Mouse (Mus musculus) NIH3T3 (cell line): ENCODE data around the gene Higd1b.

Experiments
- DNase-seq: peaks from one replicate; pipeline ENCODE4 v3.0.0-alpha.2; 2012; ENCODE audit warnings: low read depth

Higd1b gene

GRCm38 (mm10) chr11:102835549-102835948, at the start of gene Higd1b:
Gene Higd1b, plus strand, starts transcription at chr11:102835849.
- DNase-seq, result no peak

GRCm38 (mm10) chr11:102787688-102788177, 47.9 kb upstream of the Higd1b start:
- no peak for DNase-seq

GRCm38 (mm10) chr11:102791682-102792445, 43.8 kb upstream of the Higd1b start:
- no peak for DNase-seq

GRCm38 (mm10) chr11:102794157-102794556, 41.5 kb upstream of the Higd1b start:
- no peak for DNase-seq

- DNase-seq, result no peak
These were observed 32.2 kb upstream of the Higd1b start for GRCm38 (mm10) chr11:102803453-102803852.

- DNase-seq, result no peak
These were observed 27.4 kb upstream of the Higd1b start for GRCm38 (mm10) chr11:102808246-102808645.

DNA sequence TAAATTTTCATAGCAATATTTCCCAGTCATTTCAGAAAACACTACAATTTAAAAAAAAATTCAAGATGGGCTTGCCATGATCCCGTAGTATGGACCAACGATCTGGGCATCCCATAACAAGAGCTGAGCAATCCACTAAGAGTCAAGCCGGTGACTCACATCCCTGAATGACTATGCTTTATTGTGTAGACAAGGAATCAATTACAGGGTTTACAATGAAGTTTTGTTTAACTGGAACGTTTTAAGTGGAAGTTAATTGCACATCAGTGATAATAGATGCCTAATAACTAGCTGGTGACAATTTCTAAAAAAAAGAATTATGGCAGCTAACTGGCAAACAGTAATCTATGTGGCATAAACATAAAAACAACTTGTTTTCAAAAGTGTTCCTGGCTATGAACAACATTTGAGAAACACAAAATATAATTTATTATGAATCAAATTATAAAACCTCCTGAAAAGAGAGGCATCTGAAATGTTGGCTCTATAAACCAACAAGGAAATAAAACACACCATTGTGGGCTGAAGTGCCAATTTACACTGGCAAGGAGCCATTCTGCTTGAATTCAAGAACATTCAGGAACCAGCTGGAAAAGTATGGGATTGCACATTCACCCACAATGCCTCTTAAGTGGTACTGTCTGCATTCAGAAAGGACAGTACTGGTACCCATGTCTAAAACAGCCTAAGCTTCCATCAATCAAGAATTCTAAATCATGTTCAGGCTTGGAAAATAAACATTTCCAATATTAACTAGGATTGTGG, 24.7 kb upstream of the Higd1b start:
- peak; percentile 75 for DNase-seq

DNA sequence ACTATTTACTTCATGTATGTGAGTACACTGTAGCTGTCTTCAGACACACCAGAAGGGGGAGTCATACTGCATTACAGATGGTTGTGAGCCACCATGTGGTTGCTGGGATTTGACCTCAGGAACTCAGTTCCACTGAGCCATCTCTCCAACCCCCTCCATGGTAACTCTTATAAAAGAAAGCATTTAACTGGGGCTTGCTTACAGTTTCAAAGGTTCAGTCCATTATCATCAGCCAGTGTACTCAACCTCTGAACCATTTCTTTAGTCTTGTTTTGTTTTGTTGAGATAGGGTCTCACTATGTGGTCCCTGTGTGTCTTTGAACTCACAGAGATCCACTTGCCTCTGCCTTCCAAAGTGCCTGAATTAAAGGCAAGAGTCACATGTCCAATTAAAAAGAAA, 20.8 kb upstream of the Higd1b start:
- DNase-seq, result no peak

DNA sequence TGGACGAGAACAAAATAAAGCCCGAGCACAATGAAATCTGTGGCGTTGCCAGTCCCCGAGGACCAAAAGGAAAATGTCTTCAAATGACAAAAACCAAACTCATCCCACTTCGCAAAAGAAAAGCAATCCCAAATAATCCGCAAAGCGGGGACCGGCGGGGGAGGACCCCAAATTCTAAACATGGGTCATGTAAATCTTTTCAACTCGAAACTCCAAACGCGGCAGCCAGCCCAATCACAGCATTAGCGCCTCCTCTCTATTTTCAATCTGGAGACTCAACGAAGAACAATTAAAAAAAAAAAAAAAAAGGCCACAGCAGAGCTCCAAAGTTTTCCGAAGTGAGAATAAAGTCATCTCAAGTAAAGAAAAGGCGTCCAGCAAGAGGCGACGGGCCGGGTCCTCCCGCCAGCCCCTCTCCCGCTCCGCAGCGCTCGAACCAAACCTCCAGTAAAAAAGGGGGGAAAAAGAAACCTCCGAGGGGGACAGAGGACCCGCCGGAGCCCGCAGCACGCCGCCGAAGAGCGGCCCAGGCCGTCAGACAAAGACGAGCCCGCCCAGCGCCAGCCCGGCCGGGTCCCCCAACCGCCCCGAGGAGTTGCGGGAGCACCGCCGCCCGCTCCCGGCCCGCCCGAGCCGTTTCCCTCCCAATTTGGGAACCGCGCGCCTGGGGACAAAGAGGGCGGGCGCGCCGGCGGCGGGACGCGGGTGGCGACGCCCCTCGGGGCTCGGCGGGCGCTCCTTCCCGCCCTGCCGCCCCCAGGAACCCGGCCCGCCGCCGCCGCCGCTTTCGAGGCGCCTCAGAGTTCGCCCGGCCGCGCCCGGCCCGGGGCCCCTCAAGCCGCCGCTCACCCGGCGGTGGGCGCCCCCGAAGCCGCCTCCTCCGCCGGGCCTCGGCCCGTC, 17.3 kb upstream of the Higd1b start:
- DNase-seq, result peak; percentile 60

GRCm38 (mm10) chr11:102819021-102819782, 16.4 kb upstream of the Higd1b start, which contains the start of gene Gjc1:
Gene Gjc1, minus strand, starts transcription at chr11:102819700.
- peak; percentile 86 for DNase-seq

GRCm38 (mm10) chr11:102819783-102820385, 15.8 kb upstream of the Higd1b start:
- DNase-seq, result no peak

- no peak for DNase-seq
These were observed 15.2 kb upstream of the Higd1b start for GRCm38 (mm10) chr11:102820432-102820831.

DNA sequence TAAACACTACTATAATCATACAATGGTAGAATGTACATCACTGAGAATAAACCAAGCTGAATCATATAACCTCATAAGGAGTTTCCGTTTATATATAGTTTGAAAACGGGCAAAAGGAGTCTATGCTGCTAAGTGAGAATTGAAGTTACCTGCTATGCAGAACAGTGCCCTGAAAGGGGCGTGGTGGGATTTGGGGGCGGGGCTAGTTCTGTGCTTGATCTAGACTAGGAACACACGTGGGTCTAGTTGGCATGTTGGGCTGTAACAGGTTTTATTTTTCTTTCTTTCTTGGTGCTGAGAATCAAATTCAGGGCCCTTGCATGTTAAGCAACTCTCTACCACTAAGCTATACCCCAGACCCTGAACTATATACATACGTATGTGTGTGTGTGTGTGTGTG, 14.4 kb upstream of the Higd1b start:
- no peak for DNase-seq

GRCm38 (mm10) chr11:102826476-102826875, 9.2 kb upstream of the Higd1b start:
- DNase-seq, result no peak

- no peak for DNase-seq
These were observed 8.6 kb upstream of the Higd1b start for GRCm38 (mm10) chr11:102827097-102827496.

DNA sequence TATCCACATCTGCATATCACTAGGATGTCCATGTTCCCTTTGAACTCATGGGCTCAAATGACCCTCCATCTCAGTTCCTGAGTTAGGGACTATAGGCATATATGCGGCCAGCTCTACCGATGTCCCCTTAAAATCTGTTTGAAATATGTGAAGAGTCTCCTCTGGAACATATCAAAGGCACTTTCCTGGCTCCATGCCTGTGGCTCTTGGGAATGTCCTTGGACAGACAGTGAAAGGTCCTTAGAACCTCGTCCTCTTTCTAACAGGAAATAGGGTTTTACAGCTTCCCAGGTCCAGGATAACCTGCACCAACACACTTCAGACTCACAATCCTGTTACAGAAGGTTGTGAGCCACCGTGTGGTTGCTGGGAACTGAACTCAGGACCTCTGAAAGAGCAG, 5.4 kb upstream of the Higd1b start:
- DNase-seq, result no peak

DNA sequence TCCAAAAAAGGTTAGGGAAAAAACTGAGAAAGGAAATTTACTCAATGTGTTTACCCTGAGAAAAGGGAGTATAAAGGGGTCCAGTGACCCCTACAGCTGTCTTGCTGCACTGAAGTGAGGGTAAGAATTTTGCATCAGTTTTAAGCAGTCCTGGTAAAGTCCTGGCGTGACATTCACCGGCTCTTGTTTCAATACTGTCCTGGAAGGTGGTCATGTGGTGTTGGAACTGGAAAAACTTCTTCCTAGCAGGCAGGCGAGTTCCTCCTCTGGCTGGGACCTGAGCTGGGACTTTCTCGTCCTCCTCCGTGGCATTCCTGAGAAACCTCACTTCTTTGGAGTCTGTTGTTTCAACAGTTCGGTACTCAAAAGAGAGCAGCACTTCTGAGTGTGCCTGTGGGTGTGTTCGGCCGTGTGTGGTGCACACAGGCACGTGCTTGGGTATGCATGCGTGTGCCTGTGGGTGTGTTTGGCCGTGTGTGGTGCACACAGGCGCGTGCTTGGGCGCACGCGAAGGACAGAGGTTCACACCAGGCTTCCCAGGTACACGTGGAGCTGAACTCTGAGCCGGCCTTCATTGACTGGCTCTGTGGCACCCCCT, 2.9 kb upstream of the Higd1b start:
- no peak for DNase-seq

DNA sequence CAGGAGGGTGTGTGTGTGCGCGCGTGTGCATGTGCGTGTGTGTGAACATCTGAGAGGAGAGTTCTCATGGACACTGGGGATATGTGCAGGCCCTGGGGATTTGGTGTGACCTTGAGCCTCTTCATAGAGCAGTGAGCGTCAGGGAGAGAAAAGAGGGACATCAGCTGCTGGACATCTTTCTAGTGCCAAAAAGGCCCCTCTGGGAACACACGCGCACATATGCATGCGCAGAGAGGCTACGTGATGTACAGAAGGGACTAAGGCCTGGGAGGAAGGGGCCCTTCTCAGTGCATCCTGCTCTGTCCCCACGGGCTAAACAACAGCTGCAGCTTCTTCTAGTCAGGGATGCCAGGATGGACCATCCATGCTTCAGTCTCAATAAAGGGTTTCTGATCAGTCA, 1.4 kb upstream of the Higd1b start:
- DNase-seq, result no peak

GRCm38 (mm10) chr11:102836146-102836545, 497 bp downstream of the Higd1b start:
- DNase-seq, result no peak

DNA sequence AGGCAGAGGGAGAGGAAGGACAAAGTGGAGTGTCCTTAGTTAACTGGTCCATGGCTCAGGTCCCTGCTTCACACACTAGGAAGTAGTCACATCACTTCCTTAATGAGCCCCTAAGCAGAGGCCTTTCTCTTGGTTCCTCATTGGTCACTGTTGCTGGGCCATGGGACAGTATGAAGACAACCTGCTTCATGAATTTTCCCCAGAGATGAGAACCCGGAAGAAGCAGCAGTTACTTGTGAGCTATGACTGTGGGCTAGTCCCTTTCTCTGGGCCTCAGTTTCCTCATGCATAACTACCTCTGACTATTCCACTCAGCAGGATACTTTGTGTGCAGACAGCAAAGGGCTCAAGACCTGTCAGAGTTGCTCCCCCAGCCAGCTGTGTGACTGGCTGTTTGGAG, 1.7 kb downstream of the Higd1b start:
- DNase-seq, result no peak

- no peak for DNase-seq
These were observed 2.5 kb downstream of the Higd1b start for GRCm38 (mm10) chr11:102838126-102838525.
